Mouse (Mus musculus) ES-Bruce4 (cell line): ENCODE measurements around the gene Kcnc3. TPM values are rescaled to one million over a fixed set of nuclear protein-coding genes. Genes with fewer than 3 reads are reported as not detected.

Source experiments
- H3K27ac ChIP-seq: 2 replicates; pipeline ENCODE4 v1.5.1; 2012; ENCODE audit warnings: low read length, inconsistent platforms; ENCODE audit not compliant: insufficient read depth
- H3K27me3 ChIP-seq: 2 replicates; pipeline ENCODE4 v1.6.1; 2012; ENCODE audit warnings: mild to moderate bottlenecking, low read length, inconsistent platforms; ENCODE audit not compliant: control insufficient read depth, poor library complexity, insufficient read depth, severe bottlenecking
- H3K36me3 ChIP-seq: 2 replicates; pipeline ENCODE4 v1.6.1; 2012; ENCODE audit warnings: inconsistent platforms, mild to moderate bottlenecking, low read length, moderate library complexity; ENCODE audit not compliant: control insufficient read depth, poor library complexity, insufficient read depth, severe bottlenecking
- H3K4me1 ChIP-seq: one replicate; pipeline ENCODE4 v1.8.1; 2011; ENCODE audit warnings: low read length; ENCODE audit not compliant: control insufficient read depth, insufficient read depth
- H3K4me3 ChIP-seq: 2 replicates; pipeline ENCODE4 v1.5.1; 2011; ENCODE audit warnings: low read depth, mild to moderate bottlenecking, low read length
- H3K9ac ChIP-seq: 2 replicates; pipeline ENCODE4 v1.6.1; 2012; ENCODE audit warnings: low read depth, mild to moderate bottlenecking, inconsistent platforms; ENCODE audit not compliant: poor library complexity, severe bottlenecking
- H3K9me3 ChIP-seq: replicated peaks from 2 replicates; pipeline ENCODE4 v1.6.1; 2012; ENCODE audit warnings: mild to moderate bottlenecking, low read length, inconsistent platforms; ENCODE audit not compliant: control insufficient read depth, poor library complexity, insufficient read depth, severe bottlenecking
- CTCF ChIP-seq: IDR thresholded peaks from one replicate; pipeline ENCODE4 v1.8.1; 2011; ENCODE audit warnings: low read depth, low read length
- EP300 ChIP-seq: IDR thresholded peaks from 2 replicates; pipeline ENCODE4 v1.6.1; 2011; ENCODE audit warnings: low read depth, low read length; ENCODE audit not compliant: insufficient read depth
- POLR2A ChIP-seq: IDR thresholded peaks from one replicate; pipeline ENCODE4 v1.8.1; 2011; ENCODE audit warnings: low read length; ENCODE audit not compliant: insufficient read depth
- polyA plus RNA-seq: library from polyadenylated mRNA; stranded (reverse); fragments of >200 nt; gene quantifications from 2 replicates; pipeline ENCODE4 v1.2.4, GENCODE M21; 2011; ENCODE audit warnings: low read depth; ENCODE audit not compliant: missing spikeins, insufficient read depth, insufficient read length

The Kcnc3 gene
- polyA plus RNA-seq, 1 experiment, result 12.3 TPM

- TF ChIP-seq POLR2A (no peak), EP300 (no peak), CTCF (no peak)
- Histone ChIP-seq H3K4me3 (peak overlapping the region; percentile 24), H3K9ac (no peak overlapping the region), H3K4me1 (peaks cover 6% of the 10 kb centered on the region), H3K27me3 (no peaks in the 10 kb centered on the region), H3K9me3 (no peaks in the 10 kb centered on the region), H3K27ac (no peak overlapping the region), H3K36me3 (no peaks in the 10 kb centered on the region)
Observed at GRCm38 (mm10) chr7:44630437-44630836, 40.0 kb downstream of the Kcnc3 start.

DNA sequence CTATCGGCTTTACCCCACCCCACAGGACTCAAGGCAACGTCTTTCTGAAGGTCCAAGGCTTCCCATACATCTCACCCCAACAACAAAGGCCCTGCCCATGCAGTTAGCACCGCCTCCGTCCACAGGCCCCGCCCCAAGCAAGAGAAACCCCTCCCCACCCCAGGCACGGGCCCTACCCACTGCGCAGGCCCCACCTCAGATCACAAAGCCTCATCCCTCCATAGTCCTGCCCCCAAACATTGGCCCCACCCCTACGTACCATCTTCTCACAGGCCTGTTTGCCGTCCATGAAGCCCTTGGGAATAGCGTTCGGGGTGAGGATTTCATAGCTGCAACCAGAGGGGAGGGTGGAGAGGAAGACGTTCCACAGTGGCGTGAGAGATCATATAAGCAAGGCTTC is 42.2 kb downstream of the Kcnc3 start:
- Histone ChIP-seq H3K27me3 (no peaks in the 10 kb centered on the region), H3K36me3 (no peaks in the 10 kb centered on the region), H3K4me3 (peak overlapping the region; percentile 30), H3K4me1 (peaks cover 6% of the 10 kb centered on the region), H3K9ac (no peak overlapping the region; the same call in 1 of the 2 replicates), H3K27ac (no peak overlapping the region), H3K9me3 (no peaks in the 10 kb centered on the region)
- TF ChIP-seq EP300 (no peak), POLR2A (no peak), CTCF (no peak)

- Histone ChIP-seq H3K36me3 (no peaks in the 10 kb centered on the region), H3K9ac (peak overlapping the region; percentile 12; the same call in 1 of the 2 replicates), H3K4me3 (peak overlapping the region; percentile 30), H3K27ac (no peak overlapping the region), H3K27me3 (no peaks in the 10 kb centered on the region), H3K9me3 (no peaks in the 10 kb centered on the region), H3K4me1 (peaks cover 6% of the 10 kb centered on the region)
- TF ChIP-seq POLR2A (no peak), CTCF (peak; percentile 78)
Observed at GRCm38 (mm10) chr7:44633407-44633806, 42.9 kb downstream of the Kcnc3 start.

DNA sequence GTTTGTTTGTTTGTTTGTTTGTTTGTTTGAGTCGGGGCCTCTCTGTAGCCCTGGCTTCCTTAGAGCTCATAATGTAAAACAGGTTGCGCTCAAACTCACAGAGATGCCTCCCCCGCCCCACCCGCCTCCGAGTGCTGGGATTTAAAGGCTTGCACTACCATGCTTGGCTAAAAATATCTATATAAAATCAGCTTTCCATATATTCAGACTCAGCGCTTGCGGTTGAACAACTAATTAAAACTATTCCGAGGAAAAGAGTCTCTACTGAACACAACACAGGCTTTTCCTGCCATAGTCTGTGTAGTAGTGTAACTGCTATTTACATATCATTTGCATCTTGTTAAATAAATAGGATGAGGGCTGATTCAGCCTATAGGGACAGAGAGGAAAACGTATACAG is 46.2 kb downstream of the Kcnc3 start:
- Histone ChIP-seq H3K4me3 (no peak overlapping the region), H3K27me3 (no peaks in the 10 kb centered on the region)

DNA sequence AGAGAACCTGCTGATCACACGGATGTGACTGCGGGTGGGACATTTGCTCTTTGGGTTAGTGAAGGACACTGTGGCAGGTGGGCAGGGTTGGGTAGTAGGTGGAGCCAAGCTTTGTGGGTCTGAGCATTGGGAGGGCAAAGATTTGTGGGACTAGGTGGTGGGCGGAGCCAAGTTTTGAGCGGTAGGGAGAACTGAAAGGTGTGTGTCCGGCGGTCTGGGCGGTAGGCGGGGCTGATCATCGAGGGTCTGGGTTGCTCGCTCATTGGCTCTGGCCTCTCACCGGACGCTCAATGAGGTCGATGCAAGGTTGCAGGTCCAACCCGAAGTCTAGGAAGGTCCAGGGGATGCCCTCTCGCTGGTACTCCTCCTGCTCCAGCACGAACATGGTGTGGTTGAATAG is 48.2 kb downstream of the Kcnc3 start:
- Histone ChIP-seq H3K36me3 (no peaks in the 10 kb centered on the region), H3K4me1 (no peaks in the 10 kb centered on the region), H3K9ac (no peak overlapping the region), H3K4me3 (peak overlapping the region; percentile 72), H3K27ac (no peak overlapping the region), H3K27me3 (no peaks in the 10 kb centered on the region), H3K9me3 (no peaks in the 10 kb centered on the region)
- TF ChIP-seq POLR2A (no peak), EP300 (no peak), CTCF (no peak)

More for the DNA sequence above, 46.2 kb downstream of the Kcnc3 start:
- Histone ChIP-seq H3K9me3 (no peaks in the 10 kb centered on the region), H3K9ac (no peak overlapping the region), H3K4me1 (peaks cover 4% of the 10 kb centered on the region), H3K36me3 (no peaks in the 10 kb centered on the region), H3K27ac (no peak overlapping the region)
- TF ChIP-seq CTCF (no peak), POLR2A (no peak), EP300 (no peak)

DNA sequence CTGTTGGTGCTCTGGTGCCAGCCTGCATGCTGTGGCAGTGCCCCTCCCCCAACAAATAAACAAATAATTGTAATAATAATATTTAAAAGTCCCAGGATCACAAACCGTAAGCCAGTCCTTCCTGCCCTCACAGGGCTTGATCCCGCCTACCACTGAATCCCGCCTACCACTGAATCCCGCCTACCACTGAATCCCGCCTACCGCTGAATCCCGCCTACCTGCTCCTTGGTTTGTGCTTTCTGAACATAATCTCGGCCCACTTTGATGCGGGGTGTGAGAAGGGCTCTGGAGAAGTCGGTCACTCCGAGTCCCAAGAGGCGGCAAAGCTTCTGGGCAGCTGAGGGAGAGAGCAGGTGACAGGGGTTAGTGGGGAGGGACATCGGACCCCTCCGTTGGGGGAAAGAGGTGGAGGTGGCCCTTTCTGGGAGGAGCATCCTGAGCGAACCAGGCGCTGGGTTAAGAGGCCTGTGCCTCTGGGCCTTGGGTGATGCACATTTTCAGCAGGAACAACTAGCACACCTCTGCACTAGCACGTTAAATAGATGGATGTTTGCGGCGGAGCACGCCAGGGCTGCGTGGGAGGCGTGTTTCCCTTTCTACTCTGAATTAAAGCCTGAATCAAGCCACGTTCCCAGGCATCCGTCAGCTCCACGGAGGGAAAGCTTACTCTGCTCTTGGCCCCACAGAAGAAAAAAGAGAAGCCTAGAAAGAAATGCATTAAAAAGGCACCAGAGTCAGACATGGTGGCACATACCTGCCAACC is 50.6 kb downstream of the Kcnc3 start:
- H3K27ac ChIP-seq, result no peak overlapping the region
- H3K4me3 ChIP-seq, result peak overlapping the region; percentile 67
- H3K9ac ChIP-seq, result peak overlapping the region; percentile 17
- no peaks in the 10 kb centered on the region for H3K36me3 ChIP-seq
- H3K27me3 ChIP-seq, result no peaks in the 10 kb centered on the region
- no peaks in the 10 kb centered on the region for H3K4me1 ChIP-seq
- no peak for TF ChIP-seq POLR2A
- no peak for TF ChIP-seq CTCF
- no peak for TF ChIP-seq EP300
- no peaks in the 10 kb centered on the region for H3K9me3 ChIP-seq
